12 mouse cellular contexts compared by ENCODE assay signal in genomic region chr11:120182396-120183030, GRCm38 (mm10). TPM values are rescaled to one million over a fixed set of nuclear protein-coding genes. Genes with fewer than 3 reads are reported as not detected.
DNase-seq lines count a peak whose midpoint lies in the region; ATAC-seq lines count a peak whose summit lies in the region.
"Had no signal": no experiment of that assay in that cellular context is flagged by ENCODE, and none has a peak within 500 bp of the region (broad histone marks: within the 10 kb centered on the region; RNA-seq: fewer than 3 reads in every experiment).

No protein-coding gene starts in this region.

- no peak overlapping the region for H3K4me3 ChIP-seq in forebrain, embryonic 12.5 days (replicated peaks)
- H3K4me3 ChIP-seq in forebrain, embryonic 11.5 days (ENCODE audit: low read depth, low read length): no peak overlapping the region
- H3K4me3 ChIP-seq in neural tube, embryonic 11.5 days (ENCODE audit: low read depth, low read length): no peak overlapping the region
- H3K4me3 ChIP-seq in kidney, embryonic 16.5 days (ENCODE audit: low read length): no peak overlapping the region
- H3K4me3 ChIP-seq in neural tube, embryonic 13.5 days: no peak overlapping the region
- H3K4me3 ChIP-seq: liver, embryonic 12.5 days had no signal

- no peak overlapping the region for H3K4me2 ChIP-seq in forebrain, embryonic 12.5 days
- H3K4me2 ChIP-seq in forebrain, embryonic 11.5 days (ENCODE audit: low read depth, low read length, severe bottlenecking): no peak overlapping the region
- no peak overlapping the region for H3K4me2 ChIP-seq in neural tube, embryonic 11.5 days (ENCODE audit: low read depth)
- no peak overlapping the region for H3K4me2 ChIP-seq in kidney, embryonic 16.5 days (replicated peaks; ENCODE audit: low read depth, low read length)
- H3K4me2 ChIP-seq in neural tube, embryonic 13.5 days: no peak overlapping the region
- H3K4me2 ChIP-seq: liver, embryonic 12.5 days had no signal

- no peak for DNase-seq in forebrain, embryonic 11.5 days (ENCODE audit: low spot score)
- DNase-seq in neural tube, embryonic 11.5 days (ENCODE audit: low spot score): no peak
- DNase-seq in neural tube, embryonic 10.5 days (ENCODE audit: extremely low spot score, low spot score): no peak
- DNase-seq in urinary bladder, adult 2 months (ENCODE audit: low spot score): no peak
- no peak for DNase-seq in thymus, postnatal 25 days
- DNase-seq: adrenal gland, postnatal 25 days; cerebellum, adult 9-11 months had no signal

- peak overlapping the region; percentile 97; the same call in 1 of the 2 replicates for H3K27ac ChIP-seq in forebrain, embryonic 12.5 days
- H3K27ac ChIP-seq in forebrain, embryonic 11.5 days (ENCODE audit: low read depth, low read length): no peak overlapping the region
- peak overlapping the region; percentile 27; the same call in 1 of the 2 replicates for H3K27ac ChIP-seq in neural tube, embryonic 11.5 days (ENCODE audit: low read depth, low read length)
- peak overlapping the region; percentile 99 for H3K27ac ChIP-seq in kidney, embryonic 16.5 days (ENCODE audit: low read length)
- H3K27ac ChIP-seq in neural tube, embryonic 13.5 days (replicated peaks): 0 out of 2 replicates have a peak overlapping the region, but pooled peaks have one; percentile 99
- H3K27ac ChIP-seq: liver, embryonic 12.5 days had no signal

- no peaks in the 10 kb centered on the region for H3K9me3 ChIP-seq in forebrain, embryonic 12.5 days
- H3K9me3 ChIP-seq in forebrain, embryonic 11.5 days (ENCODE audit: control insufficient read depth, low read length): no peaks in the 10 kb centered on the region
- H3K9me3 ChIP-seq in neural tube, embryonic 11.5 days (ENCODE audit: control insufficient read depth, low read length): no peaks in the 10 kb centered on the region
- H3K9me3 ChIP-seq in kidney, embryonic 16.5 days (ENCODE audit: low read length): no peaks in the 10 kb centered on the region
- H3K9me3 ChIP-seq in neural tube, embryonic 13.5 days: no peaks in the 10 kb centered on the region
- H3K9me3 ChIP-seq: liver, embryonic 12.5 days had no signal

- 39% methylated on average over 3 of the region's 3 CpGs for WGBS in forebrain, embryonic 12.5 days
- WGBS in forebrain, embryonic 11.5 days: 31% methylated on average over 3 of the region's 3 CpGs
- 25% methylated on average over 3 of the region's 3 CpGs for WGBS in neural tube, embryonic 11.5 days
- WGBS in kidney, embryonic 16.5 days: 11% methylated on average over 3 of the region's 3 CpGs
- 29% methylated on average over 3 of the region's 3 CpGs for WGBS in neural tube, embryonic 13.5 days

- H3K27me3 ChIP-seq in forebrain, embryonic 12.5 days: no peaks in the 10 kb centered on the region
- no peaks in the 10 kb centered on the region for H3K27me3 ChIP-seq in forebrain, embryonic 11.5 days (ENCODE audit: control insufficient read depth, insufficient read depth, low read length)
- no peaks in the 10 kb centered on the region for H3K27me3 ChIP-seq in neural tube, embryonic 11.5 days (ENCODE audit: control insufficient read depth, insufficient read depth, low read length)
- H3K27me3 ChIP-seq in kidney, embryonic 16.5 days (ENCODE audit: insufficient read depth, low read length): no peaks in the 10 kb centered on the region
- H3K27me3 ChIP-seq in neural tube, embryonic 13.5 days: no peaks in the 10 kb centered on the region

- H3K9ac ChIP-seq in forebrain, embryonic 12.5 days: 0 out of 2 replicates have a peak overlapping the region, but pooled peaks have one; percentile 1
- H3K9ac ChIP-seq in forebrain, embryonic 11.5 days (ENCODE audit: low read length): no peak overlapping the region
- no peak overlapping the region for H3K9ac ChIP-seq in neural tube, embryonic 11.5 days (ENCODE audit: low read length)
- H3K9ac ChIP-seq in kidney, embryonic 16.5 days (replicated peaks; ENCODE audit: low read length): peak overlapping the region; percentile 29; the same call in 1 of the 2 replicates
- H3K9ac ChIP-seq in neural tube, embryonic 13.5 days: peak overlapping the region; percentile 34; the same call in 1 of the 2 replicates
- H3K9ac ChIP-seq: liver, embryonic 12.5 days had no signal

- ATAC-seq in forebrain, embryonic 12.5 days (ENCODE audit: low FRiP score): no peak
- no peak for ATAC-seq in forebrain, embryonic 11.5 days (replicated peaks; ENCODE audit: low FRiP score)
- no peak for ATAC-seq in neural tube, embryonic 11.5 days (ENCODE audit: insufficient read depth, low FRiP score, low TSS enrichment)
- peak; percentile 21 for ATAC-seq in kidney, embryonic 16.5 days (ENCODE audit: low FRiP score, low TSS enrichment)
- no peak for ATAC-seq in neural tube, embryonic 13.5 days (ENCODE audit: low read depth)
- ATAC-seq: forebrain, embryonic 14.5 days; liver, embryonic 12.5 days had no signal

- H3K4me1 ChIP-seq in forebrain, embryonic 12.5 days: peaks cover 60% of the 10 kb centered on the region
- H3K4me1 ChIP-seq in forebrain, embryonic 11.5 days (replicated peaks; ENCODE audit: control insufficient read depth, insufficient read depth, low read length): peaks cover 25% of the 10 kb centered on the region
- peaks cover 36% of the 10 kb centered on the region for H3K4me1 ChIP-seq in neural tube, embryonic 11.5 days (ENCODE audit: control insufficient read depth, insufficient read depth, low read length)
- peaks cover 62% of the 10 kb centered on the region for H3K4me1 ChIP-seq in kidney, embryonic 16.5 days (ENCODE audit: insufficient read depth, low read length)
- peaks cover 56% of the 10 kb centered on the region for H3K4me1 ChIP-seq in neural tube, embryonic 13.5 days (replicated peaks)

- H3K36me3 ChIP-seq in forebrain, embryonic 12.5 days (replicated peaks): peaks cover 3% of the 10 kb centered on the region
- no peaks in the 10 kb centered on the region for H3K36me3 ChIP-seq in forebrain, embryonic 11.5 days (ENCODE audit: control insufficient read depth, insufficient read depth, low read length)
- H3K36me3 ChIP-seq in neural tube, embryonic 11.5 days (ENCODE audit: control insufficient read depth, insufficient read depth, low read length): no peaks in the 10 kb centered on the region
- H3K36me3 ChIP-seq in kidney, embryonic 16.5 days (ENCODE audit: insufficient read depth, low read length): no peaks in the 10 kb centered on the region
- H3K36me3 ChIP-seq in neural tube, embryonic 13.5 days: no peaks in the 10 kb centered on the region
- H3K36me3 ChIP-seq: liver, embryonic 12.5 days had no signal

RNA-seq across cellular contexts. Expression of gene Slc38a10, which starts 31.4 kb away (rescaled TPM):
- polyA plus RNA-seq in forebrain, embryonic 12.5 days (2016; fragmentation: Nextera tagmentation; extraction: Ambion mirVana): 88.6 and 91.3 TPM in 2 replicates
- polyA plus RNA-seq in forebrain, embryonic 11.5 days (2014; fragmentation: Nextera tagmentation; extraction: Ambion mirVana): 58.3 and 68.2 TPM in 2 replicates
- 74.2 and 79.1 TPM in 2 replicates for polyA plus RNA-seq in neural tube, embryonic 11.5 days (2014; fragmentation: Nextera tagmentation; extraction: Ambion mirVana)
- 132 and 133 TPM in 2 replicates for polyA plus RNA-seq in kidney, embryonic 16.5 days (2015; fragmentation: Nextera tagmentation; extraction: Ambion mirVana)
- 103 and 108 TPM in 2 replicates for polyA plus RNA-seq in neural tube, embryonic 13.5 days (2015; fragmentation: Nextera tagmentation; extraction: Ambion mirVana)
- polyA plus RNA-seq in urinary bladder, adult 2 months (2012; rRNA removed): 60.0 and 72.0 TPM in 2 replicates

RNA-seq across cellular contexts. Expression of gene Bahcc1, which starts 50.2 kb away (rescaled TPM):
- polyA plus RNA-seq in forebrain, embryonic 12.5 days (2016; fragmentation: Nextera tagmentation; extraction: Ambion mirVana): 23.5 and 24.0 TPM in 2 replicates
- 25.2 and 30.3 TPM in 2 replicates for polyA plus RNA-seq in forebrain, embryonic 11.5 days (2014; fragmentation: Nextera tagmentation; extraction: Ambion mirVana)
- polyA plus RNA-seq in neural tube, embryonic 11.5 days (2014; fragmentation: Nextera tagmentation; extraction: Ambion mirVana): 19.7 and 22.7 TPM in 2 replicates
- 13.2 and 14.2 TPM in 2 replicates for polyA plus RNA-seq in kidney, embryonic 16.5 days (2015; fragmentation: Nextera tagmentation; extraction: Ambion mirVana)
- polyA plus RNA-seq in neural tube, embryonic 13.5 days (2015; fragmentation: Nextera tagmentation; extraction: Ambion mirVana): 13.6 and 15.3 TPM in 2 replicates
- 4.3 and 8.2 TPM in 2 replicates for polyA plus RNA-seq in urinary bladder, adult 2 months (2012; rRNA removed)

Comparison
In these comparisons a context has a peak if more than half of its experiments do, and no peak if none do; other contexts are left out.
1. H3K9ac ChIP-seq: peak in forebrain, embryonic 12.5 days (single experiment), kidney, embryonic 16.5 days (single experiment) and neural tube, embryonic 13.5 days (single experiment); none in forebrain, embryonic 11.5 days (single experiment) and neural tube, embryonic 11.5 days (single experiment).